Mouse (Mus musculus) right cerebral cortex, postnatal 10 days (tissue): ENCODE measurements around the gene Mrgprg.
A peak's percentile ranks its signal among the peaks of the same experiment; 100 is the strongest.

Experiments
- DNase-seq, 2 experiments: peaks; one replicate each; pipeline ENCODE4 v3.0.0; 2021; ENCODE audit warnings: low spot score in 2 of 2

Gene Mrgprg

GRCm38 (mm10) chr7:143766893-143767292 lies at the start of gene Mrgprg:
Gene Mrgprg (minus strand): TSS chr7:143766993.
- DNase-seq = no peak

- no peak for DNase-seq
Measured at GRCm38 (mm10) chr7:143808909-143809308, 42.1 kb upstream of the Mrgprg start.

GRCm38 (mm10) chr7:143805199-143805624 lies 38.4 kb upstream of the Mrgprg start:
- DNase-seq = peak; percentile 57 to 60

GRCm38 (mm10) chr7:143801195-143802065 lies 34.6 kb upstream of the Mrgprg start:
- no peak for DNase-seq

- no peak for DNase-seq
Measured at GRCm38 (mm10) chr7:143800770-143801169, 34.0 kb upstream of the Mrgprg start.

GRCm38 (mm10) chr7:143798783-143799182 lies 32.0 kb upstream of the Mrgprg start:
- no peak for DNase-seq

GRCm38 (mm10) chr7:143793121-143793520 lies 26.3 kb upstream of the Mrgprg start:
- peak in 1 of 2 experiments; percentile 39 for DNase-seq

- DNase-seq = no peak
Measured at GRCm38 (mm10) chr7:143792336-143792985, 25.7 kb upstream of the Mrgprg start.

GRCm38 (mm10) chr7:143783996-143784829 lies 17.4 kb upstream of the Mrgprg start, which contains the start of gene Mrgpre:
Gene Mrgpre (minus strand): TSS chr7:143784500.
- DNase-seq = peak; percentile 77 to 86

GRCm38 (mm10) chr7:143783378-143783995 lies 16.7 kb upstream of the Mrgprg start:
- no peak for DNase-seq

- no peak for DNase-seq
Measured at GRCm38 (mm10) chr7:143777375-143777774, 10.6 kb upstream of the Mrgprg start.

- no peak for DNase-seq
Measured at GRCm38 (mm10) chr7:143776137-143776536, 9.3 kb upstream of the Mrgprg start.

- no peak for DNase-seq
Measured at GRCm38 (mm10) chr7:143769461-143769860, 2.7 kb upstream of the Mrgprg start.

- no peak for DNase-seq
Measured at GRCm38 (mm10) chr7:143768267-143768666, 1.5 kb upstream of the Mrgprg start.

- no peak for DNase-seq
Measured at GRCm38 (mm10) chr7:143764876-143765530, 1.8 kb downstream of the Mrgprg start.

- no peak for DNase-seq
Measured at GRCm38 (mm10) chr7:143763794-143764193, 3.0 kb downstream of the Mrgprg start.

- no peak for DNase-seq
Measured at GRCm38 (mm10) chr7:143758956-143759355, 7.8 kb downstream of the Mrgprg start.

GRCm38 (mm10) chr7:143757696-143758095 lies 9.1 kb downstream of the Mrgprg start:
- DNase-seq = no peak

- DNase-seq = peak; percentile 78 to 79
Measured at GRCm38 (mm10) chr7:143757027-143757390, 9.8 kb downstream of the Mrgprg start.

GRCm38 (mm10) chr7:143756125-143757026 lies 10.4 kb downstream of the Mrgprg start, which contains the start of gene Osbpl5:
Gene Osbpl5 (minus strand): TSS chr7:143756985.
- no peak for DNase-seq
